Mouse (Mus musculus) testis, adult 2 months (tissue): ENCODE measurements around the gene Tomm34.

Source experiments
- CTCF ChIP-seq: fragments of 200-500 bp; IDR thresholded peaks from 2 replicates; pipeline ENCODE4 v1.5.1; 2012; ENCODE audit warnings: low read depth, mild to moderate bottlenecking, inconsistent platforms, low read length, moderate library complexity; ENCODE audit not compliant: control insufficient read depth, insufficient read depth, insufficient replicate concordance
- POLR2A ChIP-seq: fragments of 200-500 bp; IDR thresholded peaks from 2 replicates; pipeline ENCODE4 v1.6.1; 2012; ENCODE audit warnings: low read depth, mild to moderate bottlenecking, inconsistent platforms, low read length, moderate library complexity; ENCODE audit not compliant: control insufficient read depth

DNA sequence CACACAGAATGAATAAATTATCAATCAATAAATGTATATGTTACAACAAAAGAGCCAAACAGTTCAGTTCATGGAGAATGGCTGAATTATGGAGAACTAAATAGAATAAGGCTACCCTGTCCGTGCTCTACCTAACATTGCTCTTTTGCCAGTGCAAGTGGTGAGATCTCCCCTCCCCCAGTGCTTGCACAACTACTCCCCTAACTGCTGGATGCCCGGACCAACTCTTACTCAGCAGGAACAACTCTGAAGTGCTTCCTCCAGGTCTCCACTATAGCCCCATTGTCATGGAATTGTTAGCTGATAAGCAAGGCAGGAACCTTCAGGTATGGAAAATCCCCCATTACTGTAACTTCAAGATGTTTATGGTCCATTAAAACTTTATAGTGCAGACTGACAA, 48.9 kb downstream of the Tomm34 start:
- no peak for TF ChIP-seq CTCF
- no peak for TF ChIP-seq POLR2A
